ENCODE assay signal across 27 mouse cellular contexts in the genomic region with DNA sequence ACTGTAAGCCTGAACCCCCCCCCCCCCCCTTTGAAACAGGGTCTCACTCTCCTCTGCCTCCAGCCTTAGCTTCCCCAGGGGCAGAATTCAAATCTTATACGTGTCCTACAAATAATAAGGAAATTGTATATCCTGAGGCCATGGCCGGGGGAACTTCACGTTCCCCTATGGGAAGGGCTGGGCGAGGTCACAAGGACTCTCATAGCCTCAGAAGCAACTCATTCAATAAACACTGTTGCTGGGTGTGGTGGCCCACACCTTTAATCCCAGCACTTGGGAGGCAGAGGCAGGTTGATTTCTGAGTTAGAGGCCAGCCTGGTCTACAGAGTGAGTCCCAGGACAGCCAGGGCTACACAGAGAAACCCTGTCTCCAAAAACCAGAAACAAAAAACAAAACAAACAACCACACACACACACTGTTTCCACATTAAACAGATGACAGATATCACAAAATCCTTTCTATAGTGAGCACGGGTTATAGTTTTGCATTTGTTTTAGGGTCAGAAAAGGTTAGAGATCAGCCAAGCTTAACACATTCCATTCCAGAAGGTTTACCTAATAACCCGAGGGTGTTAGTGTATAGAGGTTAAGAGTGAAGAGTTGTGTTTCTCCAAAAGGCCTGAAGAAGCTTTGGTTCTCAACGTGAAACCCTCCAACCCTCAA. TPM values are rescaled to one million over a fixed set of nuclear protein-coding genes. Genes with fewer than 3 reads are reported as not detected.
A peak's percentile ranks its signal among the peaks of the same experiment; 100 is the strongest.
DNase-seq lines count a peak whose midpoint lies in the region; ATAC-seq and TF ChIP-seq lines count a peak whose summit lies in the region.
"Had no signal": no experiment of that assay in that cellular context is flagged by ENCODE, and none has a peak within 500 bp of the region (broad histone marks: within the 10 kb centered on the region; RNA-seq: fewer than 3 reads in every experiment).

No protein-coding gene starts in this region.

- peak; percentile 15 for DNase-seq in kidney, postnatal 0 days (ENCODE audit: low spot score)
- no peak for DNase-seq in kidney, adult 9 months
- no peak for DNase-seq in ES-E14 (ENCODE audit: low read depth, low spot score)
- DNase-seq in embryonic facial prominence, embryonic 10.5 days (ENCODE audit: low spot score): no peak
- DNase-seq in cerebellum, postnatal 14 days: no peak
- DNase-seq in forebrain, embryonic 14.5 days (ENCODE audit: low spot score): no peak
- DNase-seq: adrenal gland, adult 2 months; adrenal gland, postnatal 14 days; cerebellum, adult 11-12 months; cerebellum, adult 8-10 months; cerebellum, postnatal 10 days; gastrocnemius, postnatal 25 days; heart, adult 18-20 months; heart, postnatal 10 days; heart, postnatal 36 days had no signal

- H3K27ac ChIP-seq in kidney, postnatal 0 days: peak overlapping the region; percentile 48
- H3K27ac ChIP-seq in ES-Bruce4 (ENCODE audit: insufficient read depth, low read length) (peak overlapping the region; percentile 22), ES-E14 (ENCODE audit: insufficient read depth, low read depth, low read length, poor library complexity, severe bottlenecking) (peak overlapping the region; percentile 83)
- H3K27ac ChIP-seq in embryonic facial prominence, embryonic 10.5 days (replicated peaks): peak overlapping the region; percentile 27; the same call in 1 of the 2 replicates
- no peak overlapping the region for H3K27ac ChIP-seq in forebrain, embryonic 14.5 days (ENCODE audit: low read depth, low read length)
- H3K27ac ChIP-seq: embryonic facial prominence, embryonic 12.5 days; embryonic facial prominence, embryonic 15.5 days; forebrain, embryonic 15.5 days; heart, embryonic 15.5 days; hindbrain, embryonic 10.5 days; hindbrain, embryonic 13.5 days had no signal

- peak; percentile 68 for ATAC-seq in kidney, postnatal 0 days (replicated peaks; ENCODE audit: low FRiP score, low read depth)
- ATAC-seq in forebrain, embryonic 14.5 days: no peak
- ATAC-seq: CD4-positive, CD25-positive, alpha-beta regulatory T cell, adult 4 months; forebrain, embryonic 15.5 days; hindbrain, embryonic 16.5 days; intestine, embryonic 16.5 days had no signal

- WGBS in kidney, postnatal 0 days: 50% methylated on average over 7 of the region's 7 CpGs
- WGBS in embryonic facial prominence, embryonic 10.5 days: 66% methylated on average over 7 of the region's 7 CpGs
- WGBS in forebrain, embryonic 14.5 days: 72% methylated on average over 7 of the region's 7 CpGs

- no peaks in the 10 kb centered on the region for H3K27me3 ChIP-seq in kidney, postnatal 0 days (ENCODE audit: insufficient read depth, low read length)
- no peaks in the 10 kb centered on the region for H3K27me3 ChIP-seq in ES-Bruce4 (ENCODE audit: control insufficient read depth, insufficient read depth, low read length, poor library complexity, severe bottlenecking)
- no peaks in the 10 kb centered on the region for H3K27me3 ChIP-seq in embryonic facial prominence, embryonic 10.5 days (replicated peaks; ENCODE audit: low read depth, poor library complexity, severe bottlenecking)
- H3K27me3 ChIP-seq in forebrain, embryonic 14.5 days (replicated peaks; ENCODE audit: control insufficient read depth, insufficient read depth, low read length): no peaks in the 10 kb centered on the region
- H3K27me3 ChIP-seq: embryonic facial prominence, embryonic 12.5 days; embryonic facial prominence, embryonic 15.5 days; forebrain, embryonic 15.5 days; heart, embryonic 12.5 days; heart, embryonic 15.5 days; hindbrain, embryonic 13.5 days had no signal

- 0 out of 2 replicates have a peak, but pooled peaks have one; percentile 4 for TF ChIP-seq EP300 in ES-Bruce4 (IDR thresholded peaks at IDR 0.05; ENCODE audit: insufficient read depth, low read depth, low read length)

- H3K9ac ChIP-seq in kidney, postnatal 0 days (ENCODE audit: low read depth, low read length): no peak overlapping the region
- no peak overlapping the region for H3K9ac ChIP-seq in ES-Bruce4 (ENCODE audit: low read depth, poor library complexity, severe bottlenecking)
- H3K9ac ChIP-seq in ES-E14 (ENCODE audit: insufficient read depth, low read depth, low read length, poor library complexity, severe bottlenecking): no peak overlapping the region
- no peak overlapping the region for H3K9ac ChIP-seq in forebrain, embryonic 14.5 days (ENCODE audit: low read length)
- H3K9ac ChIP-seq: embryonic facial prominence, embryonic 12.5 days; embryonic facial prominence, embryonic 15.5 days; forebrain, embryonic 15.5 days; heart, embryonic 12.5 days; heart, embryonic 15.5 days; hindbrain, embryonic 13.5 days had no signal

- TF ChIP-seq CTCF in kidney, postnatal 0 days (IDR thresholded peaks at IDR 0.05; ENCODE audit: low read depth): no peak
- no peak for TF ChIP-seq CTCF in ES-Bruce4 (IDR thresholded peaks at IDR 0.05; ENCODE audit: low read depth, low read length)

- in situ Hi-C loops in ES-E14 (cut with MboI; ENCODE audit: low sequenced_read_pairs in 2 of 2, unreplicated experiment in 2 of 2): no loop called here

- no peak overlapping the region for H3K4me3 ChIP-seq in kidney, postnatal 0 days (replicated peaks; ENCODE audit: low read depth, low read length)
- H3K4me3 ChIP-seq in ES-Bruce4 (ENCODE audit: low read depth, low read length) (no peak overlapping the region), ES-E14 (ENCODE audit: insufficient read depth in 1 of 2, low read depth in 1 of 2, low read length in 2 of 2, poor library complexity in 1 of 2, severe bottlenecking in 1 of 2) (no peak overlapping the region)
- H3K4me3 ChIP-seq in embryonic facial prominence, embryonic 10.5 days: no peak overlapping the region
- H3K4me3 ChIP-seq in forebrain, embryonic 14.5 days (ENCODE audit: low read depth, low read length): no peak overlapping the region
- H3K4me3 ChIP-seq: embryonic facial prominence, embryonic 12.5 days; embryonic facial prominence, embryonic 15.5 days; forebrain, embryonic 15.5 days; heart, embryonic 12.5 days; heart, embryonic 15.5 days; hindbrain, embryonic 10.5 days; hindbrain, embryonic 13.5 days had no signal

- H3K9me3 ChIP-seq in kidney, postnatal 0 days (replicated peaks; ENCODE audit: low read length): no peaks in the 10 kb centered on the region
- no peaks in the 10 kb centered on the region for H3K9me3 ChIP-seq in ES-Bruce4 (replicated peaks; ENCODE audit: control insufficient read depth, insufficient read depth, low read length, poor library complexity, severe bottlenecking)
- H3K9me3 ChIP-seq in ES-E14 (ENCODE audit: control insufficient read depth, insufficient read depth, low read depth, low read length): no peaks in the 10 kb centered on the region
- H3K9me3 ChIP-seq in embryonic facial prominence, embryonic 10.5 days: no peaks in the 10 kb centered on the region
- H3K9me3 ChIP-seq in forebrain, embryonic 14.5 days (replicated peaks; ENCODE audit: control insufficient read depth, low read length): no peaks in the 10 kb centered on the region
- H3K9me3 ChIP-seq: embryonic facial prominence, embryonic 12.5 days; embryonic facial prominence, embryonic 15.5 days; forebrain, embryonic 15.5 days; heart, embryonic 12.5 days; heart, embryonic 15.5 days; hindbrain, embryonic 10.5 days; hindbrain, embryonic 13.5 days had no signal

- H3K4me2 ChIP-seq in kidney, postnatal 0 days (ENCODE audit: low read length): no peak overlapping the region
- no peak overlapping the region for H3K4me2 ChIP-seq in forebrain, embryonic 14.5 days (ENCODE audit: low read length)
- H3K4me2 ChIP-seq: embryonic facial prominence, embryonic 12.5 days; embryonic facial prominence, embryonic 15.5 days; forebrain, embryonic 15.5 days; heart, embryonic 12.5 days; heart, embryonic 15.5 days; hindbrain, embryonic 13.5 days had no signal

- H3K36me3 ChIP-seq in kidney, postnatal 0 days (ENCODE audit: insufficient read depth, low read length): no peaks in the 10 kb centered on the region
- H3K36me3 ChIP-seq in ES-Bruce4 (ENCODE audit: control insufficient read depth, insufficient read depth, low read length, poor library complexity, severe bottlenecking): no peaks in the 10 kb centered on the region
- no peaks in the 10 kb centered on the region for H3K36me3 ChIP-seq in ES-E14 (ENCODE audit: control insufficient read depth, insufficient read depth, low read length, poor library complexity, severe bottlenecking)
- no peaks in the 10 kb centered on the region for H3K36me3 ChIP-seq in embryonic facial prominence, embryonic 10.5 days (replicated peaks)
- H3K36me3 ChIP-seq in forebrain, embryonic 14.5 days (ENCODE audit: control insufficient read depth, insufficient read depth, low read length): no peaks in the 10 kb centered on the region
- H3K36me3 ChIP-seq: embryonic facial prominence, embryonic 12.5 days; embryonic facial prominence, embryonic 15.5 days; forebrain, embryonic 15.5 days; heart, embryonic 12.5 days; heart, embryonic 15.5 days; hindbrain, embryonic 10.5 days; hindbrain, embryonic 13.5 days had no signal

- no peak for TF ChIP-seq POLR2A in ES-Bruce4 (IDR thresholded peaks at IDR 0.05; ENCODE audit: insufficient read depth, low read length)

- H3K4me1 ChIP-seq in kidney, postnatal 0 days (replicated peaks; ENCODE audit: insufficient read depth, low read length): no peaks in the 10 kb centered on the region
- H3K4me1 ChIP-seq in ES-Bruce4 (ENCODE audit: control insufficient read depth, insufficient read depth, low read length) (peaks cover 7% of the 10 kb centered on the region), ES-E14 (ENCODE audit: control insufficient read depth in 2 of 2, insufficient read depth in 2 of 2, low read length in 2 of 2, poor library complexity in 1 of 2) (peaks cover 6 to 28% of the 10 kb centered on the region in 2 experiments; a peak in 3 of 4 replicates)
- H3K4me1 ChIP-seq in embryonic facial prominence, embryonic 10.5 days: peaks cover 5% of the 10 kb centered on the region; the same call in 1 of the 2 replicates
- H3K4me1 ChIP-seq in forebrain, embryonic 14.5 days (ENCODE audit: control insufficient read depth, insufficient read depth, low read length): no peaks in the 10 kb centered on the region
- H3K4me1 ChIP-seq: embryonic facial prominence, embryonic 12.5 days; embryonic facial prominence, embryonic 15.5 days; forebrain, embryonic 15.5 days; heart, embryonic 15.5 days; hindbrain, embryonic 13.5 days had no signal

RNA-seq across cellular contexts. Expression of a gene that starts 29.6 kb away (rescaled TPM):
- polyA plus RNA-seq in kidney, postnatal 0 days (2015; fragmentation: Nextera tagmentation; extraction: Ambion mirVana): 3.7 and 4.1 TPM in 2 replicates
- 0.73 and 0.75 TPM in 2 replicates for polyA plus RNA-seq in ES-Bruce4 (2011; ENCODE audit: insufficient read depth, insufficient read length, low read depth, missing spikeins)
- total RNA-seq in ES-E14 (2012; rRNA removed): 2.3 and 6.5 TPM in 2 replicates
- polyA plus RNA-seq in embryonic facial prominence, embryonic 10.5 days (2016; fragmentation: Nextera tagmentation; extraction: Ambion mirVana): 0.15 and 0.26 TPM in 2 replicates
- polyA plus RNA-seq in forebrain, embryonic 14.5 days (2014; fragmentation: Nextera tagmentation; extraction: Ambion mirVana): 0.41 and 0.73 TPM in 2 replicates
- total RNA-seq: gastrocnemius, adult 8-10 months; gastrocnemius, postnatal 25 days; heart, postnatal 10 days; heart, postnatal 36 days had no signal

RNA-seq across cellular contexts. Expression of a gene that starts 49.1 kb away (rescaled TPM):
- polyA plus RNA-seq in kidney, postnatal 0 days (2015; fragmentation: Nextera tagmentation; extraction: Ambion mirVana): 189 TPM in 2 replicates
- polyA plus RNA-seq in ES-Bruce4 (2011; ENCODE audit: insufficient read depth, insufficient read length, low read depth, missing spikeins): 229 and 251 TPM in 2 replicates
- total RNA-seq in ES-E14 (2012; rRNA removed): 95.9 and 131 TPM in 2 replicates
- 283 and 294 TPM in 2 replicates for polyA plus RNA-seq in embryonic facial prominence, embryonic 10.5 days (2016; fragmentation: Nextera tagmentation; extraction: Ambion mirVana)
- 164 and 176 TPM in 2 replicates for polyA plus RNA-seq in forebrain, embryonic 14.5 days (2014; fragmentation: Nextera tagmentation; extraction: Ambion mirVana)

RNA-seq across cellular contexts. Expression of a gene that starts 50.3 kb away (rescaled TPM):
- polyA plus RNA-seq in kidney, postnatal 0 days (2015; fragmentation: Nextera tagmentation; extraction: Ambion mirVana): 8.4 and 8.8 TPM in 2 replicates
- 27.4 and 29.9 TPM in 2 replicates for polyA plus RNA-seq in ES-Bruce4 (2011; ENCODE audit: insufficient read depth, insufficient read length, low read depth, missing spikeins)
- 25.2 and 30.9 TPM in 2 replicates for total RNA-seq in ES-E14 (2012; rRNA removed)
- 13.0 and 14.3 TPM in 2 replicates for polyA plus RNA-seq in embryonic facial prominence, embryonic 10.5 days (2016; fragmentation: Nextera tagmentation; extraction: Ambion mirVana)
- 13.8 and 14.6 TPM in 2 replicates for polyA plus RNA-seq in forebrain, embryonic 14.5 days (2014; fragmentation: Nextera tagmentation; extraction: Ambion mirVana)

RNA-seq across cellular contexts. Expression of a gene that starts 50.7 kb away (rescaled TPM):
- 27.3 and 28.5 TPM in 2 replicates for polyA plus RNA-seq in kidney, postnatal 0 days (2015; fragmentation: Nextera tagmentation; extraction: Ambion mirVana)
- 8.1 and 9.2 TPM in 2 replicates for polyA plus RNA-seq in ES-Bruce4 (2011; ENCODE audit: insufficient read depth, insufficient read length, low read depth, missing spikeins)
- 7.2 and 8.6 TPM in 2 replicates for total RNA-seq in ES-E14 (2012; rRNA removed)
- polyA plus RNA-seq in embryonic facial prominence, embryonic 10.5 days (2016; fragmentation: Nextera tagmentation; extraction: Ambion mirVana): 37.0 and 39.3 TPM in 2 replicates
- 33.5 and 34.1 TPM in 2 replicates for polyA plus RNA-seq in forebrain, embryonic 14.5 days (2014; fragmentation: Nextera tagmentation; extraction: Ambion mirVana)
